Mouse (Mus musculus): ENCODE results near the gene Amer3. TPM values are rescaled to one million over a fixed set of nuclear protein-coding genes. Genes with fewer than 3 reads are reported as not detected.

The Amer3 gene
- polyA plus RNA-seq (2012; rRNA removed) = 2.1 and 2.3 TPM in 2 replicates

DNA sequence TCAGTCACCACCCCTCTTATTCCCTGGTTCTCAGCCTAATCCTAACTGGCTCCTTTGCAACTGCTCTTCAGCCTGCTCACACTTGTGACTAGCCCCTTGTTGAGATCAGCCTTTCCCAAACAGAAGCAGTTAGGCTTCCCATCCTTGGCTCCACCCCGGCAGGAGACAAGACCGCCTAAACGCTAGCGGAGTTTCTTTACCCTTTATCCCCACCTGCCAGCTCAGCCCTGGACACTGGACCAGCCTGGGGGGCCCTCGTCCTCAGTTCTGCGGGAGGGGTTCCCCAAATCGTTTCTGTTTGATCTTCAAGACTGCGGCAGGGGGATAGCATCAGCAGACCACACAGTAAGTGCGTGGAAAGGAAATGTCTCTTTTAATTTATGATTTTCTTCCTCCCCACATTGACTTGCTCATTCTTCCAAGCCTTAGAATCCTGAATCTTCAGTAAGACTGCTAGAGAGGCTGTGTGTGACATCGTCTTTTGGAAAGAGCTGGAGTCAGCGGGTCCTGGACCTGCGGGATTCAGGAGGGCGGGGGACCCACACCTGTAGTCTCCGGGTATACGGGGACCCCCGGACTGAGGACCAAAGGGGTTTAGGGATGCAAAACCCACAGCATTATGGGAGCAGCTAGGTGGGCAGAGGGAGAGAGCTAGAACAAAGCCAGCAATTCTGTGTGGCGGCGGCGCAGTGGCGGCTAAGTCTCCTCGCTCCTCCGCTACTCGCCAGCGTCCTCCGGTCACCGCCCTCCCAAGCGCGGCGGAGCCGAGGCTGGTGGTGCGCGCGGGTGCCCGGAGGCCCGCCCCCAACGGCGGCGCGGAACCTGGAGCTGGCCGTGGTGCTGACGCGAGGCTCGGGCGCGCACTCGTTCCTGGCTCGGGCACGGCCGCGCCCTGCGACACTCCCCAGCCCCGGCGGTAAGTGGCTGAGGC, at the start of gene Amer3:
TSS of gene Amer3 (plus strand) at position 807 of the 931 bp plus-strand sequence.

GRCm38 (mm10) chr1:34535043-34535698, 44.3 kb upstream of the Amer3 start, which contains the start of gene Cfc1:
TSS of gene Cfc1 (plus strand) at chr1:34535648.

GRCm38 (mm10) chr1:34560843-34561242, 18.6 kb upstream of the Amer3 start, which contains the start of gene Prss40:
TSS of gene Prss40 (minus strand) at chr1:34560943.

Other genes starting within 250 kb of the Amer3 start
- 50.4 and 53.5 TPM in 2 replicates for gene Ccdc115, start 140.0 kb upstream of the Amer3 start, polyA plus RNA-seq (2012; rRNA removed)
- gene Imp4, start 139.8 kb upstream of the Amer3 start, polyA plus RNA-seq (2012; rRNA removed) = 48.4 and 52.0 TPM in 2 replicates
- gene Ptpn18, start 119.9 kb upstream of the Amer3 start, polyA plus RNA-seq (2012; rRNA removed) = 8.2 and 9.4 TPM in 2 replicates
- gene Prss39, start 81.2 kb upstream of the Amer3 start, polyA plus RNA-seq (2012; rRNA removed) = 0.04 TPM in 1 of 2 replicates, not detected in the other
- 0.06 TPM in 1 of 2 replicates, not detected in the other for gene Cfc1, start 44.0 kb upstream of the Amer3 start, polyA plus RNA-seq (2012; rRNA removed)
- gene Prss40, start 18.7 kb upstream of the Amer3 start, polyA plus RNA-seq (2012; rRNA removed) = not detected in 2 replicates